Mouse (Mus musculus) megakaryocyte, embryonic 14.5 days (primary cell): ENCODE results near the gene St3gal3. TPM values are rescaled to one million over a fixed set of nuclear protein-coding genes. Genes with fewer than 3 reads are reported as not detected.

Experiments used
- H3K27me3 ChIP-seq: replicated peaks from 2 replicates; pipeline ENCODE3; 2012; ENCODE audit warnings: inconsistent platforms
- H3K36me3 ChIP-seq: replicated peaks from 2 replicates; pipeline ENCODE3; 2012; ENCODE audit warnings: low read length, inconsistent platforms, mixed read lengths
- H3K4me1 ChIP-seq: 2 replicates; pipeline ENCODE4 v1.6.1; 2012; ENCODE audit warnings: inconsistent platforms
- H3K4me3 ChIP-seq: replicated peaks from 2 replicates; pipeline ENCODE3; 2012; ENCODE audit warnings: moderate library complexity, mild to moderate bottlenecking, inconsistent platforms
- H3K9me3 ChIP-seq: 2 replicates; pipeline ENCODE4 v1.6.1; 2012; ENCODE audit warnings: inconsistent platforms
- FLI1 ChIP-seq: IDR thresholded peaks from 2 replicates; pipeline ENCODE4 v1.6.1; 2012; ENCODE audit warnings: low read length, inconsistent platforms, mixed read lengths
- GATA1 ChIP-seq: IDR thresholded peaks from 3 replicates; pipeline ENCODE4 v1.6.1; 2012; ENCODE audit warnings: mixed read lengths, low read length, inconsistent platforms, borderline replicate concordance
- polyA plus RNA-seq: library from polyadenylated mRNA; stranded (reverse); fragments of >175 nt; gene quantifications from 2 replicates; pipeline ENCODE4 v1.2.3, GENCODE M21; 2012; ENCODE audit warnings: low replicate concordance; ENCODE audit not compliant: insufficient read depth

Gene St3gal3
- 6.7 and 17.4 TPM in 2 replicates for polyA plus RNA-seq

- no peaks in the 10 kb centered on the region for H3K9me3 ChIP-seq
- no peaks in the 10 kb centered on the region for H3K27me3 ChIP-seq
- peak within 1 kb of the TSS; percentile 94 for H3K4me3 ChIP-seq
- peaks cover 69% of the 10 kb centered on the region for H3K4me1 ChIP-seq
- peaks cover 37% of the 10 kb centered on the region for H3K36me3 ChIP-seq
- TF ChIP-seq FLI1 (no peak), GATA1 (no peak)
Observed at GRCm38 (mm10) chr4:118134485-118135365, at the start of gene St3gal3. TSS of gene St3gal3 (minus strand) at chr4:118134914.

GRCm38 (mm10) chr4:118180301-118181080, 45.8 kb upstream of the St3gal3 start:
- Histone ChIP-seq H3K36me3 (peaks cover 20% of the 10 kb centered on the region), H3K4me3 (peak overlapping the region; percentile 97), H3K4me1 (peaks cover 17% of the 10 kb centered on the region), H3K27me3 (no peaks in the 10 kb centered on the region), H3K9me3 (no peaks in the 10 kb centered on the region)
- no peak for TF ChIP-seq FLI1
- no peak for TF ChIP-seq GATA1

GRCm38 (mm10) chr4:118179467-118180300, 45.0 kb upstream of the St3gal3 start, which contains the start of gene Kdm4a:
TSS of gene Kdm4a (minus strand) at chr4:118180043.
- Histone ChIP-seq H3K27me3 (no peaks in the 10 kb centered on the region), H3K4me1 (peaks cover 17% of the 10 kb centered on the region), H3K36me3 (peaks cover 28% of the 10 kb centered on the region), H3K9me3 (no peaks in the 10 kb centered on the region), H3K4me3 (peak within 1 kb of the TSS; percentile 97)
- TF ChIP-seq FLI1 (no peak), GATA1 (no peak)

- Histone ChIP-seq H3K27me3 (no peaks in the 10 kb centered on the region), H3K36me3 (peaks cover 35% of the 10 kb centered on the region), H3K9me3 (no peaks in the 10 kb centered on the region), H3K4me1 (peaks cover 17% of the 10 kb centered on the region), H3K4me3 (peak overlapping the region; percentile 97)
- TF ChIP-seq GATA1: no peak
- no peak for TF ChIP-seq FLI1
Observed at GRCm38 (mm10) chr4:118178952-118179466, 44.3 kb upstream of the St3gal3 start.

- Histone ChIP-seq H3K27me3 (no peaks in the 10 kb centered on the region), H3K4me1 (peaks cover 4% of the 10 kb centered on the region; the same call in 1 of the 2 replicates), H3K4me3 (no peak overlapping the region), H3K9me3 (no peaks in the 10 kb centered on the region), H3K36me3 (peaks cover 99% of the 10 kb centered on the region)
- TF ChIP-seq GATA1: no peak
Observed at GRCm38 (mm10) chr4:118172461-118172860, 37.7 kb upstream of the St3gal3 start.

- peaks cover 99% of the 10 kb centered on the region for H3K36me3 ChIP-seq
- H3K27me3 ChIP-seq: no peaks in the 10 kb centered on the region
- H3K4me1 ChIP-seq: no peaks in the 10 kb centered on the region
- TF ChIP-seq FLI1 (no peak), GATA1 (no peak)
- H3K9me3 ChIP-seq: no peaks in the 10 kb centered on the region
- H3K4me3 ChIP-seq: no peak overlapping the region
Observed at GRCm38 (mm10) chr4:118171006-118171405, 36.3 kb upstream of the St3gal3 start.

GRCm38 (mm10) chr4:118162123-118162522, 27.4 kb upstream of the St3gal3 start:
- H3K36me3 ChIP-seq: peaks cover 95% of the 10 kb centered on the region
- H3K4me1 ChIP-seq: peaks cover 7% of the 10 kb centered on the region; the same call in 1 of the 2 replicates
- no peaks in the 10 kb centered on the region for H3K27me3 ChIP-seq
- no peak for TF ChIP-seq GATA1
- no peak for TF ChIP-seq FLI1
- no peaks in the 10 kb centered on the region for H3K9me3 ChIP-seq
- no peak overlapping the region for H3K4me3 ChIP-seq

- H3K4me3 ChIP-seq: no peak overlapping the region
- no peaks in the 10 kb centered on the region for H3K9me3 ChIP-seq
- H3K36me3 ChIP-seq: peaks cover 99% of the 10 kb centered on the region
- H3K4me1 ChIP-seq: peaks cover 27% of the 10 kb centered on the region
- TF ChIP-seq GATA1 (no peak), FLI1 (no peak)
- no peaks in the 10 kb centered on the region for H3K27me3 ChIP-seq
Observed at GRCm38 (mm10) chr4:118157666-118158065, 23.0 kb upstream of the St3gal3 start.

- peaks cover 98% of the 10 kb centered on the region for H3K36me3 ChIP-seq
- H3K9me3 ChIP-seq: no peaks in the 10 kb centered on the region
- H3K4me3 ChIP-seq: no peak overlapping the region
- peaks cover 27% of the 10 kb centered on the region for H3K4me1 ChIP-seq
- TF ChIP-seq GATA1 (no peak), FLI1 (no peak)
- H3K27me3 ChIP-seq: no peaks in the 10 kb centered on the region
Observed at GRCm38 (mm10) chr4:118156559-118156958, 21.8 kb upstream of the St3gal3 start.

- Histone ChIP-seq H3K4me1 (peaks cover 36% of the 10 kb centered on the region), H3K9me3 (no peaks in the 10 kb centered on the region), H3K27me3 (no peaks in the 10 kb centered on the region), H3K36me3 (peaks cover 96% of the 10 kb centered on the region), H3K4me3 (no peak overlapping the region)
- TF ChIP-seq GATA1 (no peak), FLI1 (no peak)
Observed at GRCm38 (mm10) chr4:118154889-118155288, 20.2 kb upstream of the St3gal3 start.
